ENCODE assay signal across 8 mouse cellular contexts in the genomic region with DNA sequence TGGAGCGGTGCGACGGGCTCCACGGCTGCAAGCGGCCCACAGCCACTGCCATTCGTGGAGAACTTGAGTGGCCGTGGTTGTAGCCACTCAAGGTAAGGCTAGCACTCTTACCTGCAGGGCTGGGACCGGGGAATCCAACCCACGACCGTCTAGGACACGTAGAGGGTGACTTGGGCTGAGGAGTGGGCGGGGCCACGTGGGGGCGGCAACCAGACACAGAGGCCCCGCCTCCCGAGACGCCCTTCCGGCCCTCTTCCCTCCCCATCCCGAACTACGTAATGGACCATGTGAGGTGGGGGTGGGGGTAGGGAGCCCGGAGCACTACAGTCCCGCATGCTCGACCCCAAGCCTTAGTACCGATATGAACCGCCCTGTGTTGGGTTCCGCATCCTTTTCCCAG.
DNase-seq lines count a peak whose midpoint lies in the region; ATAC-seq and TF ChIP-seq lines count a peak whose summit lies in the region.

No protein-coding gene starts in this region.

- H3K27ac ChIP-seq in liver, embryonic 16.5 days (ENCODE audit: low read length), result no peak overlapping the region
- no peak overlapping the region for H3K27ac ChIP-seq in neural tube, embryonic 11.5 days (ENCODE audit: low read depth, low read length)
- H3K27ac ChIP-seq in thymus, adult 2 months (ENCODE audit: control insufficient read depth, insufficient read depth, low read length), result no peak overlapping the region

- 5% methylated on average over 26 of the region's 26 CpGs for WGBS in liver, embryonic 16.5 days (ENCODE audit: insufficient replicate concordance)
- 3% methylated on average over 26 of the region's 26 CpGs for WGBS in neural tube, embryonic 11.5 days
- 23% methylated on average over 26 of the region's 26 CpGs for WGBS in thymus, adult 2 months

- no peak for TF ChIP-seq CTCF in thymus, adult 2 months (IDR thresholded peaks at IDR 0.05; ENCODE audit: borderline replicate concordance, control insufficient read depth, extremely low read depth, insufficient read depth, low read length, poor library complexity)

- H3K27me3 ChIP-seq in liver, embryonic 16.5 days (ENCODE audit: control insufficient read depth, insufficient read depth, low read depth, low read length), result no peaks in the 10 kb centered on the region
- no peaks in the 10 kb centered on the region for H3K27me3 ChIP-seq in neural tube, embryonic 11.5 days (ENCODE audit: control insufficient read depth, insufficient read depth, low read length)
- H3K27me3 ChIP-seq in thymus, adult 2 months (ENCODE audit: control insufficient read depth, insufficient read depth, low read length), result no peaks in the 10 kb centered on the region

- H3K4me2 ChIP-seq in liver, embryonic 16.5 days (ENCODE audit: low read depth, low read length), result peak overlapping the region; percentile 83
- peak overlapping the region; percentile 41 for H3K4me2 ChIP-seq in neural tube, embryonic 11.5 days (ENCODE audit: low read depth)

- peaks cover 8% of the 10 kb centered on the region; the same call in 1 of the 2 replicates for H3K4me1 ChIP-seq in liver, embryonic 16.5 days (ENCODE audit: control insufficient read depth, low read depth, low read length)
- 0 out of 2 replicates have a peak, but pooled peaks cover 3% of the 10 kb centered on the region for H3K4me1 ChIP-seq in neural tube, embryonic 11.5 days (ENCODE audit: control insufficient read depth, insufficient read depth, low read length)
- peaks cover 7% of the 10 kb centered on the region for H3K4me1 ChIP-seq in thymus, adult 2 months (replicated peaks; ENCODE audit: control insufficient read depth, insufficient read depth, low read length)

- peaks cover 1% of the 10 kb centered on the region for H3K36me3 ChIP-seq in liver, embryonic 16.5 days (ENCODE audit: control insufficient read depth, insufficient read depth)
- no peaks in the 10 kb centered on the region; the same call in 1 of the 2 replicates for H3K36me3 ChIP-seq in neural tube, embryonic 11.5 days (ENCODE audit: control insufficient read depth, insufficient read depth, low read length)
- H3K36me3 ChIP-seq in thymus, adult 2 months (ENCODE audit: control insufficient read depth, insufficient read depth, low read length), result no peaks in the 10 kb centered on the region

- peak overlapping the region; percentile 61 for H3K4me3 ChIP-seq in liver, embryonic 16.5 days (ENCODE audit: low read depth, low read length)
- H3K4me3 ChIP-seq in neural tube, embryonic 11.5 days (ENCODE audit: low read depth, low read length), result peak overlapping the region; percentile 31
- H3K4me3 ChIP-seq in thymus, adult 2 months (ENCODE audit: control insufficient read depth, insufficient read depth, low read length), result peak overlapping the region; percentile 42

- peak; percentile 85 for ATAC-seq in liver, embryonic 16.5 days (ENCODE audit: low read depth)
- ATAC-seq in neural tube, embryonic 11.5 days (ENCODE audit: insufficient read depth, low FRiP score, low TSS enrichment), result peak; percentile 94

- TF ChIP-seq POLR2A in thymus, adult 2 months (IDR thresholded peaks at IDR 0.05; ENCODE audit: control insufficient read depth, extremely low read depth, insufficient read depth, low read length, poor library complexity), result no peak

- peak overlapping the region; percentile 38 for H3K9ac ChIP-seq in liver, embryonic 16.5 days (ENCODE audit: low read depth, low read length)
- H3K9ac ChIP-seq in neural tube, embryonic 11.5 days (ENCODE audit: low read length), result peak overlapping the region; percentile 27

- H3K9me3 ChIP-seq in liver, embryonic 16.5 days (replicated peaks; ENCODE audit: control insufficient read depth, low read length), result no peaks in the 10 kb centered on the region
- H3K9me3 ChIP-seq in neural tube, embryonic 11.5 days (ENCODE audit: control insufficient read depth, low read length), result no peaks in the 10 kb centered on the region; the same call in 1 of the 2 replicates

- DNase-seq in frontal cortex, postnatal 10 days (ENCODE audit: low spot score in 2 of 2), result peak; percentile 53 to 63
- DNase-seq in frontal cortex, postnatal 36 days (ENCODE audit: low spot score in 2 of 2), result no peak
- DNase-seq in c-Kit-negative CD71-positive TER-119-positive erythroid progenitor cells, embryonic 14.5 days (ENCODE audit: low read depth, low spot score), result peak; percentile 54
- DNase-seq in gastrocnemius, postnatal 25 days, result peak; percentile 14
- DNase-seq in kidney, adult 18-20 months, result peak; percentile 28
- DNase-seq in neural tube, embryonic 11.5 days (ENCODE audit: low spot score), result peak; percentile 86
- DNase-seq in thymus, adult 2 months, result peak; percentile 18

Comparison
In these comparisons a context has a peak if more than half of its experiments do, and no peak if none do; other contexts are left out.
1. DNase-seq: peak in frontal cortex, postnatal 10 days (2 of 2), c-Kit-negative CD71-positive TER-119-positive erythroid progenitor cells, embryonic 14.5 days (single experiment), gastrocnemius, postnatal 25 days (single experiment), kidney, adult 18-20 months (single experiment), neural tube, embryonic 11.5 days (single experiment) and thymus, adult 2 months (single experiment); none in frontal cortex, postnatal 36 days (0 of 2).
2. Peak in every context shown above with its lines, with median percentiles within 50 percentile points of each other: H3K4me3 ChIP-seq.